ENCODE assay signal across 9 mouse cellular contexts in the genomic region with DNA sequence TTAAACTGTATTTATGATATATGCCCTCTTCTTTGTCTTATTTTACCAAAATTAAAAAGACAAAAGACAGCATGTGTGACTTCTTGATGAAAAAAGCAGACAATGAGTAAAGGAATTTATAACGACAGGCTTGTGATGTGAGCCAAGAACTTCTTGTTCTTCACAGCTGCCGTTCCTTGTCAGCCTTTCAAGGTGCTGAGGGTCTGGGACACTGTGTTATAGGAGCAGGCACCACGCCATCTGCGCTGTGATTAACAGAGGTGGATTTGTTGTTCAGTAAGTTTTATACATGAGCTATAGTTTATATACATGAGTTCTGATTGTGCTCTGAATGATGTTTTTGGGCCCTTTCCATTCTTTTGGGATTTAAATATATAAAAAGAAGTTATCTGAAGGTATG. TPM values are rescaled to one million over a fixed set of nuclear protein-coding genes. Genes with fewer than 3 reads are reported as not detected.
A peak's percentile ranks its signal among the peaks of the same experiment; 100 is the strongest.
DNase-seq lines count a peak whose midpoint lies in the region; ATAC-seq and TF ChIP-seq lines count a peak whose summit lies in the region.
"Had no signal": no experiment of that assay in that cellular context is flagged by ENCODE, and none has a peak within 500 bp of the region (broad histone marks: within the 10 kb centered on the region; RNA-seq: fewer than 3 reads in every experiment).

No protein-coding gene starts in this region.

- H3K9me3 ChIP-seq in limb, embryonic 13.5 days: no peaks in the 10 kb centered on the region
- H3K9me3 ChIP-seq in limb, embryonic 10.5 days (replicated peaks): no peaks in the 10 kb centered on the region
- no peaks in the 10 kb centered on the region for H3K9me3 ChIP-seq in lung, embryonic 14.5 days (ENCODE audit: low read depth, low read length)
- H3K9me3 ChIP-seq in forebrain, embryonic 13.5 days (replicated peaks): no peaks in the 10 kb centered on the region

- no peak overlapping the region for H3K4me3 ChIP-seq in limb, embryonic 13.5 days
- H3K4me3 ChIP-seq in limb, embryonic 10.5 days: no peak overlapping the region
- no peak overlapping the region for H3K4me3 ChIP-seq in lung, embryonic 14.5 days (ENCODE audit: low read depth, low read length)
- H3K4me3 ChIP-seq in forebrain, embryonic 13.5 days: no peak overlapping the region

- peaks cover 41% of the 10 kb centered on the region for H3K4me1 ChIP-seq in limb, embryonic 13.5 days
- no peaks in the 10 kb centered on the region for H3K4me1 ChIP-seq in limb, embryonic 10.5 days
- H3K4me1 ChIP-seq in lung, embryonic 14.5 days (ENCODE audit: insufficient read depth): peaks cover 10% of the 10 kb centered on the region
- H3K4me1 ChIP-seq in forebrain, embryonic 13.5 days: 0 out of 2 replicates have a peak, but pooled peaks cover 2% of the 10 kb centered on the region

- no peaks in the 10 kb centered on the region for H3K27me3 ChIP-seq in limb, embryonic 13.5 days
- H3K27me3 ChIP-seq in limb, embryonic 10.5 days (ENCODE audit: low read depth, poor library complexity, severe bottlenecking): no peaks in the 10 kb centered on the region
- no peaks in the 10 kb centered on the region for H3K27me3 ChIP-seq in lung, embryonic 14.5 days (ENCODE audit: insufficient read depth, low read length)
- no peaks in the 10 kb centered on the region for H3K27me3 ChIP-seq in forebrain, embryonic 13.5 days

- DNase-seq in limb, embryonic 10.5 days (ENCODE audit: low spot score): no peak
- peak; percentile 75 for DNase-seq in gastrocnemius, postnatal 25 days
- no peak for DNase-seq in lung, embryonic 14.5 days
- peak; percentile 71 for DNase-seq in testis, postnatal 10 days (ENCODE audit: low spot score)

- H3K36me3 ChIP-seq in limb, embryonic 13.5 days: no peaks in the 10 kb centered on the region
- H3K36me3 ChIP-seq in limb, embryonic 10.5 days: no peaks in the 10 kb centered on the region
- H3K36me3 ChIP-seq in lung, embryonic 14.5 days (ENCODE audit: insufficient read depth): no peaks in the 10 kb centered on the region
- no peaks in the 10 kb centered on the region for H3K36me3 ChIP-seq in forebrain, embryonic 13.5 days (ENCODE audit: poor library complexity, severe bottlenecking)

- peak overlapping the region; percentile 82 for H3K27ac ChIP-seq in limb, embryonic 13.5 days
- no peak overlapping the region for H3K27ac ChIP-seq in limb, embryonic 10.5 days
- peak overlapping the region; percentile 84 for H3K27ac ChIP-seq in lung, embryonic 14.5 days (ENCODE audit: low read depth)
- H3K27ac ChIP-seq in forebrain, embryonic 13.5 days: no peak overlapping the region

- WGBS in limb, embryonic 13.5 days: 66% methylated on average over 4 of the region's 4 CpGs
- WGBS in limb, embryonic 10.5 days: 94% methylated on average over 4 of the region's 4 CpGs
- WGBS in lung, embryonic 14.5 days: 64% methylated on average over 4 of the region's 4 CpGs
- 70% methylated on average over 4 of the region's 4 CpGs for WGBS in forebrain, embryonic 13.5 days

- no peak for TF ChIP-seq CTCF in lung, embryonic 14.5 days (IDR thresholded peaks at IDR 0.05; ENCODE audit: low read depth)

- no peak for ATAC-seq in limb, embryonic 13.5 days (ENCODE audit: low FRiP score, low read depth)
- no peak for ATAC-seq in lung, embryonic 14.5 days (ENCODE audit: insufficient read depth)
- ATAC-seq in granulocyte monocyte progenitor cell, adult 5-6 weeks (replicated peaks; ENCODE audit: poor library complexity, severe bottlenecking): no peak
- ATAC-seq in forebrain, embryonic 13.5 days: no peak

- no peak overlapping the region for H3K9ac ChIP-seq in limb, embryonic 13.5 days
- H3K9ac ChIP-seq in lung, embryonic 14.5 days: no peak overlapping the region
- no peak overlapping the region for H3K9ac ChIP-seq in forebrain, embryonic 13.5 days

- no peak overlapping the region for H3K4me2 ChIP-seq in limb, embryonic 13.5 days (replicated peaks)
- H3K4me2 ChIP-seq in lung, embryonic 14.5 days: no peak overlapping the region
- H3K4me2 ChIP-seq in forebrain, embryonic 13.5 days: no peak overlapping the region

RNA-seq across cellular contexts. Expression of a gene that starts 13.7 kb away (rescaled TPM):
- 1.2 and 1.5 TPM in 2 replicates for polyA plus RNA-seq in limb, embryonic 13.5 days (2015; fragmentation: Nextera tagmentation; extraction: Ambion mirVana)
- 1.0 and 1.5 TPM in 2 replicates for polyA plus RNA-seq in limb, embryonic 10.5 days (2016; fragmentation: Nextera tagmentation; extraction: Ambion mirVana)
- total RNA-seq in gastrocnemius, postnatal 25 days (2021): 1 to 10 TPM; 1.2 to 1.4 TPM
- 1.3 and 1.4 TPM in 2 replicates for polyA plus RNA-seq in lung, embryonic 14.5 days (2014; fragmentation: Nextera tagmentation; extraction: Ambion mirVana)
- 0.28 and 1.0 TPM in 2 replicates for total RNA-seq in granulocyte monocyte progenitor cell, adult 5-6 weeks (2014; fragmentation: Nextera tagmentation)
- total RNA-seq in granulocyte monocyte progenitor cell, adult 5-6 weeks (2017): 3.1 and 5.6 TPM in 2 replicates
- polyA plus RNA-seq in forebrain, embryonic 13.5 days (2015; fragmentation: Nextera tagmentation; extraction: Ambion mirVana): 1.2 and 1.3 TPM in 2 replicates
- polyA plus RNA-seq: small intestine, adult 2 months had no signal

RNA-seq across cellular contexts. Expression of a gene that starts 25.2 kb away (rescaled TPM):
- polyA plus RNA-seq in limb, embryonic 13.5 days (2015; fragmentation: Nextera tagmentation; extraction: Ambion mirVana): 1.4 and 1.9 TPM in 2 replicates
- 0.21 and 0.45 TPM in 2 replicates for polyA plus RNA-seq in limb, embryonic 10.5 days (2016; fragmentation: Nextera tagmentation; extraction: Ambion mirVana)
- 10 to 100 TPM in 1 of 2 experiments, 1 to 10 TPM in 1; 9.6 to 10.9 TPM for total RNA-seq in gastrocnemius, postnatal 25 days (2021)
- polyA plus RNA-seq in lung, embryonic 14.5 days (2014; fragmentation: Nextera tagmentation; extraction: Ambion mirVana): 0.66 and 0.74 TPM in 2 replicates
- 0.17 TPM in 1 of 2 replicates, not detected in the other for total RNA-seq in granulocyte monocyte progenitor cell, adult 5-6 weeks (2014; fragmentation: Nextera tagmentation)
- total RNA-seq in granulocyte monocyte progenitor cell, adult 5-6 weeks (2017): 0.26 TPM in 1 of 2 replicates, not detected in the other
- polyA plus RNA-seq in forebrain, embryonic 13.5 days (2015; fragmentation: Nextera tagmentation; extraction: Ambion mirVana): 0.96 and 1.3 TPM in 2 replicates
- total RNA-seq: megakaryocyte-erythroid progenitor cell, adult 5-6 weeks had no signal

RNA-seq across cellular contexts. Expression of a gene that starts 58.4 kb away (rescaled TPM):
- 13.9 and 14.3 TPM in 2 replicates for polyA plus RNA-seq in limb, embryonic 13.5 days (2015; fragmentation: Nextera tagmentation; extraction: Ambion mirVana)
- polyA plus RNA-seq in limb, embryonic 10.5 days (2016; fragmentation: Nextera tagmentation; extraction: Ambion mirVana): 17.3 and 21.0 TPM in 2 replicates
- 1 to 10 TPM; 5.1 to 6.0 TPM for total RNA-seq in gastrocnemius, postnatal 25 days (2021)
- 16.1 and 19.5 TPM in 2 replicates for polyA plus RNA-seq in lung, embryonic 14.5 days (2014; fragmentation: Nextera tagmentation; extraction: Ambion mirVana)
- 6.3 and 6.5 TPM in 2 replicates for total RNA-seq in granulocyte monocyte progenitor cell, adult 5-6 weeks (2014; fragmentation: Nextera tagmentation)
- total RNA-seq in granulocyte monocyte progenitor cell, adult 5-6 weeks (2017): 13.8 and 19.4 TPM in 2 replicates
- polyA plus RNA-seq in forebrain, embryonic 13.5 days (2015; fragmentation: Nextera tagmentation; extraction: Ambion mirVana): 14.1 and 16.1 TPM in 2 replicates

Comparison
In these comparisons a context has a peak if more than half of its experiments do, and no peak if none do; other contexts are left out.
1. H3K27ac ChIP-seq: peak in limb, embryonic 13.5 days (single experiment) and lung, embryonic 14.5 days (single experiment); none in limb, embryonic 10.5 days (single experiment) and forebrain, embryonic 13.5 days (single experiment).
2. DNase-seq: peak in gastrocnemius, postnatal 25 days (single experiment) and testis, postnatal 10 days (single experiment); none in limb, embryonic 10.5 days (single experiment) and lung, embryonic 14.5 days (single experiment).